Mouse (Mus musculus) MEL (cell line): Measurements from ENCODE around the gene Gga1. TPM values are rescaled to one million over a fixed set of nuclear protein-coding genes. Genes with fewer than 3 reads are reported as not detected.

Experiments used
- DNase-seq: peaks from one replicate; pipeline ENCODE4 v3.0.0; 2011; ENCODE audit warnings: low read depth, low spot score
- H3K27ac ChIP-seq: 2 replicates; pipeline ENCODE4 v1.5.1; 2012; ENCODE audit warnings: low read depth, mild to moderate bottlenecking, control low read depth, low read length, moderate library complexity; ENCODE audit not compliant: control insufficient read depth
- H3K27me3 ChIP-seq, 2 experiments: fragments of 150-350 bp in 1 of 2; sonication (generic) in 1 of 2; 2 replicates each; pipeline ENCODE4 v1.6.1; 2012; ENCODE audit warnings: low read length in 2 of 2, mild to moderate bottlenecking in 2 of 2, improper control_type of control experiment in 1 of 2, moderate library complexity in 1 of 2; ENCODE audit not compliant: insufficient read depth in 2 of 2, control insufficient read depth in 1 of 2
- H3K36me3 ChIP-seq, 2 experiments: 2 replicates each; pipeline ENCODE4 v1.6.1; 2012 to 2014; ENCODE audit warnings: low read length in 2 of 2, improper control_type of control experiment in 1 of 2, inconsistent platforms in 1 of 2, mild to moderate bottlenecking in 1 of 2; ENCODE audit not compliant: insufficient read depth in 2 of 2, control insufficient read depth in 1 of 2
- H3K4me1 ChIP-seq, 2 experiments: fragments of 150-350 bp in 1 of 2; sonication (generic) in 1 of 2; 2 replicates each; pipeline ENCODE4 v1.6.1; 2012; ENCODE audit warnings: low read length in 2 of 2, improper control_type of control experiment in 1 of 2, mild to moderate bottlenecking in 1 of 2; ENCODE audit not compliant: insufficient read depth in 2 of 2, control insufficient read depth in 1 of 2
- H3K4me3 ChIP-seq, 2 experiments: fragments of 150-350 bp in 1 of 2; sonication (generic) in 1 of 2; 2 replicates each; pipeline ENCODE4 v1.5.1; 2012; ENCODE audit warnings: low read depth in 2 of 2, low read length in 2 of 2, mild to moderate bottlenecking in 2 of 2, moderate library complexity in 2 of 2, control low read depth in 1 of 2, improper control_type of control experiment in 1 of 2; ENCODE audit not compliant: control insufficient read depth in 1 of 2, insufficient read depth in 1 of 2
- H3K79me2 ChIP-seq: 2 replicates; pipeline ENCODE4 v1.6.1; 2012; ENCODE audit warnings: mild to moderate bottlenecking, low read length, moderate library complexity; ENCODE audit not compliant: control insufficient read depth, poor library complexity, insufficient read depth
- H3K9ac ChIP-seq: 2 replicates; pipeline ENCODE4 v1.6.1; 2012; ENCODE audit warnings: low read depth, mild to moderate bottlenecking, control low read depth, low read length, moderate library complexity; ENCODE audit not compliant: control insufficient read depth, poor library complexity, severe bottlenecking
- H3K9me3 ChIP-seq: fragments of 150-350 bp; sonication (generic); replicated peaks from 2 replicates; pipeline ENCODE4 v1.6.1; 2012; ENCODE audit warnings: mild to moderate bottlenecking, low read length, improper control_type of control experiment, moderate library complexity; ENCODE audit not compliant: insufficient read depth
- BHLHE40 ChIP-seq: IDR thresholded peaks from 2 replicates; pipeline ENCODE4 v1.6.1; 2012; ENCODE audit warnings: low read depth, mild to moderate bottlenecking, inconsistent platforms, low read length, improper control_type of control experiment, borderline replicate concordance
- CHD2 ChIP-seq: IDR thresholded peaks from 2 replicates; pipeline ENCODE4 v1.6.1; 2011; ENCODE audit warnings: low read length, improper control_type of control experiment
- ELF1 ChIP-seq: IDR thresholded peaks from 2 replicates; pipeline ENCODE4 v1.6.1; 2014; ENCODE audit warnings: low read depth, mild to moderate bottlenecking, inconsistent platforms, low read length, improper control_type of control experiment, moderate library complexity
- GATA1 ChIP-seq: IDR thresholded peaks from 2 replicates; pipeline ENCODE4 v1.6.1; 2011; ENCODE audit warnings: low read depth, low read length, improper control_type of control experiment
- HCFC1 ChIP-seq: IDR thresholded peaks from 2 replicates; pipeline ENCODE4 v1.6.1; 2012; ENCODE audit warnings: low read depth, mild to moderate bottlenecking, inconsistent platforms, low read length, improper control_type of control experiment, moderate library complexity
- MAFK ChIP-seq: IDR thresholded peaks from 2 replicates; pipeline ENCODE4 v1.6.1; 2011; ENCODE audit warnings: low read depth, mild to moderate bottlenecking, low read length, improper control_type of control experiment, borderline replicate concordance
- MAX ChIP-seq: IDR thresholded peaks from 2 replicates; pipeline ENCODE4 v1.6.1; 2011; ENCODE audit warnings: low read length, improper control_type of control experiment
- MAZ ChIP-seq: IDR thresholded peaks from 2 replicates; pipeline ENCODE4 v1.6.1; 2012; ENCODE audit warnings: low read depth, mild to moderate bottlenecking, inconsistent platforms, low read length, improper control_type of control experiment
- MXI1 ChIP-seq: IDR thresholded peaks from 2 replicates; pipeline ENCODE4 v1.6.1; 2011; ENCODE audit warnings: mild to moderate bottlenecking, low read depth, low read length, improper control_type of control experiment
- NELFE ChIP-seq: IDR thresholded peaks from 2 replicates; pipeline ENCODE4 v1.6.1; 2011; ENCODE audit warnings: low read depth, low read length, improper control_type of control experiment
- POLR2A ChIP-seq, 2 experiments: IDR thresholded peaks; 2 replicates each; pipeline ENCODE4 v1.6.1; 2011 to 2012; ENCODE audit warnings: low read length in 2 of 2, mild to moderate bottlenecking in 2 of 2, control low read depth in 1 of 2, improper control_type of control experiment in 1 of 2, low read depth in 1 of 2, moderate library complexity in 1 of 2; ENCODE audit not compliant: control insufficient read depth in 1 of 2, insufficient read depth in 1 of 2, poor library complexity in 1 of 2
- RAD21 ChIP-seq: IDR thresholded peaks from 2 replicates; pipeline ENCODE4 v1.6.1; 2011; ENCODE audit warnings: mild to moderate bottlenecking, low read depth, low read length, improper control_type of control experiment
- RCOR1 ChIP-seq: IDR thresholded peaks from 2 replicates; pipeline ENCODE4 v1.6.1; 2012; ENCODE audit warnings: low read depth, mild to moderate bottlenecking, inconsistent platforms, low read length, improper control_type of control experiment
- TBP ChIP-seq: IDR thresholded peaks from 2 replicates; pipeline ENCODE4 v1.8.0; 2011; ENCODE audit warnings: low read depth, low read length, improper control_type of control experiment
- UBTF ChIP-seq: IDR thresholded peaks from 2 replicates; pipeline ENCODE4 v1.6.1; 2012; ENCODE audit warnings: low read depth, mild to moderate bottlenecking, inconsistent platforms, low read length, improper control_type of control experiment, moderate library complexity, borderline replicate concordance; ENCODE audit not compliant: insufficient read depth
- USF2 ChIP-seq, 2 experiments: IDR thresholded peaks; 2 replicates each; pipeline ENCODE4 v1.6.1; 2011 to 2012; ENCODE audit warnings: improper control_type of control experiment in 2 of 2, low read length in 2 of 2, borderline replicate concordance in 1 of 2, inconsistent platforms in 1 of 2, low read depth in 1 of 2, mild to moderate bottlenecking in 1 of 2; ENCODE audit not compliant: insufficient read depth in 1 of 2
- ZC3H11A ChIP-seq: IDR thresholded peaks from 2 replicates; pipeline ENCODE4 v1.6.1; 2012; ENCODE audit warnings: low read depth, mild to moderate bottlenecking, inconsistent platforms, low read length, improper control_type of control experiment
- ZKSCAN1 ChIP-seq: IDR thresholded peaks from 2 replicates; pipeline ENCODE4 v1.6.1; 2012; ENCODE audit warnings: low read depth, mild to moderate bottlenecking, inconsistent platforms, low read length, improper control_type of control experiment, moderate library complexity
- ZMIZ1 ChIP-seq: IDR thresholded peaks from 2 replicates; pipeline ENCODE4 v1.6.1; 2012; ENCODE audit warnings: low read depth, mild to moderate bottlenecking, inconsistent platforms, low read length, improper control_type of control experiment, moderate library complexity
- polyA plus RNA-seq, 2 experiments: library from polyadenylated mRNA; stranded (reverse) in 1 of 2; unstranded in 1 of 2; fragments of >175 nt in 1 of 2; fragments of >200 nt in 1 of 2; gene quantifications; 2 replicates each; pipeline versions ENCODE4 v1.2.1 to v1.2.4; 2012; ENCODE audit warnings: low replicate concordance in 2 of 2, low read depth in 1 of 2; ENCODE audit not compliant: insufficient read length in 2 of 2, insufficient read depth in 1 of 2, missing spikeins in 1 of 2
- total RNA-seq: library from RNA; depleted of rRNA; stranded (reverse); fragments of 300-350 nt; gene quantifications from 2 replicates; pipeline ENCODE4 v1.2.3, GENCODE M21; 2012

Gga1 gene
- total and polyA plus RNA-seq, 3 experiments = 18.2 to 48.1 TPM; not detected in 1

GRCm38 (mm10) chr15:78836086-78836621 is 40.8 kb upstream of the Gga1 start:
- no peaks in the 10 kb centered on the region for H3K79me2 ChIP-seq
- peaks cover 0 to 15% of the 10 kb centered on the region in 2 experiments; a peak in 3 of 4 replicates for H3K4me1 ChIP-seq
- no peak for DNase-seq
- TF ChIP-seq ZC3H11A (no peak), MAX (no peak), NELFE (no peak), MAZ (no peak), RAD21 (no peak), MAFK (no peak), USF2 (IDR thresholded peaks at IDR 0.05; ENCODE audit: borderline replicate concordance in 1 of 2, insufficient read depth in 1 of 2, low read depth in 1 of 2, low read length in 2 of 2) (no peak), CHD2 (no peak), UBTF (no peak), HCFC1 (no peak)
- H3K9me3 ChIP-seq = no peaks in the 10 kb centered on the region
- H3K27me3 ChIP-seq = no peaks in the 10 kb centered on the region; a peak in 1 of 4 replicates
- no peak overlapping the region for H3K4me3 ChIP-seq
- no peak overlapping the region for H3K9ac ChIP-seq
- peaks cover 0 to 3% of the 10 kb centered on the region in 2 experiments; a peak in 2 of 4 replicates for H3K36me3 ChIP-seq
- H3K27ac ChIP-seq = no peak overlapping the region

DNA sequence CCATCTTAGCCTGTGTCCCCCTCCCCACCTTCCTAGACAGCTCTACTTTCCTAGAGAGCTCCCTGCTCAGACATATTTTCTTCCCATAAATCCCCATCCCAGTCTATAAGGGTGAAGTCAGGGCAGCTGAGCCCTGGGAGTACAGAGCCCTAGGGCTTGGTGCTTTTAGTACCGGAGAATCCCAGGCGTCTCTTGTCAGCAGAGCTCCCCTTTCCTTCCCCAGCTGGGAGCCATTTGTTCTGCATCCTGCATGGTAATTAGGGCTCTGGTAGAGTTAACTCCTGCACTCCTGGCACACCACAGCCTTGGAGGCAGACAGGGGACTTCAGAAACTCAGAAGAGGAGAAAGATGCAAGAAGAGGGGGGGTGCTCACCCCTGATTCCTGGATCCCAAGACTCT is 37.2 kb upstream of the Gga1 start:
- H3K27me3 ChIP-seq = peaks cover 10 to 12% of the 10 kb centered on the region in 2 experiments
- no peaks in the 10 kb centered on the region for H3K9me3 ChIP-seq
- TF ChIP-seq RCOR1 (no peak), ZMIZ1 (no peak), GATA1 (no peak), ZKSCAN1 (no peak), POLR2A (IDR thresholded peaks at IDR 0.05; ENCODE audit: control insufficient read depth in 1 of 2, insufficient read depth in 1 of 2, low read depth in 1 of 2, low read length in 2 of 2, poor library complexity in 1 of 2) (no peak), BHLHE40 (no peak), TBP (no peak), USF2 (IDR thresholded peaks at IDR 0.05; ENCODE audit: borderline replicate concordance in 1 of 2, insufficient read depth in 1 of 2, low read depth in 1 of 2, low read length in 2 of 2) (no peak), MXI1 (no peak), ELF1 (no peak)
- no peak overlapping the region for H3K4me3 ChIP-seq
- no peak overlapping the region for H3K9ac ChIP-seq
- DNase-seq = no peak
- H3K79me2 ChIP-seq = no peaks in the 10 kb centered on the region
- no peak overlapping the region for H3K27ac ChIP-seq
- H3K4me1 ChIP-seq = peaks cover 0 to 29% of the 10 kb centered on the region in 2 experiments; a peak in 3 of 4 replicates
- H3K36me3 ChIP-seq = peaks cover 0 to 7% of the 10 kb centered on the region in 2 experiments; a peak in 2 of 4 replicates
